Mouse (Mus musculus) neural tube, embryonic 15.5 days (tissue): ENCODE results near the gene Gipc2. TPM values are rescaled to one million over a fixed set of nuclear protein-coding genes. Genes with fewer than 3 reads are reported as not detected.

Source experiments
- ATAC-seq: fragments of 200-750 bp; cut with Nextera tagmentation; 2 replicates; pipeline ENCODE4 v1.8.0; 2017; ENCODE audit warnings: mild to moderate bottlenecking, moderate TSS enrichment, moderate library complexity; ENCODE audit not compliant: low FRiP score
- H3K27ac ChIP-seq: fragments of 300-500 bp; sonication (generic); replicated peaks from 2 replicates; pipeline ENCODE4 v1.5.1; 2015; ENCODE audit warnings: mild to moderate bottlenecking, inconsistent platforms
- H3K27me3 ChIP-seq: fragments of 300-500 bp; sonication (generic); replicated peaks from 2 replicates; pipeline ENCODE4 v1.6.1; 2015; ENCODE audit warnings: inconsistent platforms
- H3K36me3 ChIP-seq: fragments of 300-500 bp; sonication (generic); 2 replicates; pipeline ENCODE4 v1.6.1; 2015; ENCODE audit warnings: inconsistent platforms
- H3K4me1 ChIP-seq: fragments of 300-500 bp; sonication (generic); 2 replicates; pipeline ENCODE4 v1.6.1; 2015; ENCODE audit warnings: inconsistent platforms
- H3K4me2 ChIP-seq: fragments of 300-500 bp; sonication (generic); 2 replicates; pipeline ENCODE4 v1.6.1; 2015; ENCODE audit warnings: inconsistent platforms, mild to moderate bottlenecking, moderate library complexity
- H3K4me3 ChIP-seq: fragments of 300-500 bp; sonication (generic); replicated peaks from 2 replicates; pipeline ENCODE4 v1.5.1; 2015; ENCODE audit warnings: mild to moderate bottlenecking, inconsistent platforms
- H3K9ac ChIP-seq: fragments of 300-500 bp; sonication (generic); replicated peaks from 2 replicates; pipeline ENCODE4 v1.6.1; 2015; ENCODE audit warnings: mild to moderate bottlenecking, inconsistent platforms
- H3K9me3 ChIP-seq: fragments of 300-500 bp; sonication (generic); replicated peaks from 2 replicates; pipeline ENCODE4 v1.6.1; 2016; ENCODE audit warnings: inconsistent platforms
- WGBS: fragments of 180-500 bp; shearing (Covaris S2); methylation state at CpG from one replicate; pipeline ENCODE4 v1.1.7; 2015; ENCODE audit warnings: mixed read lengths; 5-methylcytosine and 5-hydroxymethylcytosine counted together
- polyA plus RNA-seq: library from polyadenylated mRNA; unstranded; fragments of >200 nt; fragmentation: Nextera tagmentation; extraction: Ambion mirVana; gene quantifications from 2 replicates; pipeline ENCODE4 v1.2.1, GENCODE M21; 2015

Gene Gipc2
- 11.4 and 19.3 TPM in 2 replicates for polyA plus RNA-seq

DNA sequence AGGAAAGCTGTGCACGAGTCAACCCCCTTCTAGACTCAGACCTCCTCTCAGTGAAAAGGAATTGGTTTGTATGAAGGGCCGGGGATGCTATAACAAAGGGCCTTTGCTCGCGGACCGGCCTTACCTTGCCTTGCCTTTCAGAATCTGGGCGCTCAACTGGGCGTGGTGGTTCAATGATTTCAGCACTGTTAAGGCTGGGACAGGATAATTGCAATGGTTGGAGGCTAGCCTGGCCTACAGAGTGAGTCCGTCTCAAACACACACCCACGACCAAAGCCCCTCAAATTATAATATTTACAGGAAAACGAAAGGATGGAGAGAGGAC is at the start of gene Gipc2:
Gene Gipc2 (minus strand): TSS at position 132 of the 325 bp plus-strand sequence.
- peak within 1 kb of the TSS; percentile 67 for H3K4me3 ChIP-seq
- peaks cover 28% of the 10 kb centered on the region for H3K4me1 ChIP-seq
- no peaks in the 10 kb centered on the region for H3K9me3 ChIP-seq
- WGBS, result 5% methylated on average over 10 of the region's 10 CpGs
- H3K27me3 ChIP-seq, result 0 out of 2 replicates have a peak, but pooled peaks cover 4% of the 10 kb centered on the region
- peak within 1 kb of the TSS; percentile 80 for H3K27ac ChIP-seq
- peak within 1 kb of the TSS; percentile 68 for H3K9ac ChIP-seq
- H3K4me2 ChIP-seq, result peak within 1 kb of the TSS; percentile 89
- peak; percentile 53; the same call in 1 of the 2 replicates for ATAC-seq
- H3K36me3 ChIP-seq, result no peaks in the 10 kb centered on the region

DNA sequence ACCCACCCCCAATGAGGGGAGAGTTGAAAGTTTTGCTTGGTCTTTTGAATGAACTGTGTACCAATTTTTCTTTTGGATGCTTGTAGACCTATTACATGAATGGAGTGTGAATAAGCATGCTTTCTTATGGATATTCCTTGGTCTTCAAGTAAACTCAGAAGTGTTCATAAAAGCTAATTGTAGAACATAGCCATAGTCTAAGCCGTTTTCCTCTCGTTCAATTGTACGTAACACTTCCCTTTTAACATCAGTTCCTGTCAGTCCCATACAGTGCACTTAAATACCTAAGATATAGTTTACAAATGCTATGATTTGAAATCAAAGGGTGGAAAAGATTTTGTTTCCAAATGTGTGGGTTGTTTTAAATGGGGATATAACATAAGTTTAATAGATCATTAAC is 47.4 kb upstream of the Gipc2 start:
- Histone ChIP-seq H3K4me3 (0 out of 2 replicates have a peak overlapping the region, but pooled peaks have one; percentile 5), H3K9ac (no peak overlapping the region), H3K9me3 (no peaks in the 10 kb centered on the region), H3K36me3 (peaks cover 19% of the 10 kb centered on the region), H3K4me2 (peak overlapping the region; percentile 89), H3K27me3 (no peaks in the 10 kb centered on the region), H3K27ac (no peak overlapping the region), H3K4me1 (peaks cover 28% of the 10 kb centered on the region)
- WGBS, result 34% methylated on average over 3 of the region's 3 CpGs
- no peak for ATAC-seq

DNA sequence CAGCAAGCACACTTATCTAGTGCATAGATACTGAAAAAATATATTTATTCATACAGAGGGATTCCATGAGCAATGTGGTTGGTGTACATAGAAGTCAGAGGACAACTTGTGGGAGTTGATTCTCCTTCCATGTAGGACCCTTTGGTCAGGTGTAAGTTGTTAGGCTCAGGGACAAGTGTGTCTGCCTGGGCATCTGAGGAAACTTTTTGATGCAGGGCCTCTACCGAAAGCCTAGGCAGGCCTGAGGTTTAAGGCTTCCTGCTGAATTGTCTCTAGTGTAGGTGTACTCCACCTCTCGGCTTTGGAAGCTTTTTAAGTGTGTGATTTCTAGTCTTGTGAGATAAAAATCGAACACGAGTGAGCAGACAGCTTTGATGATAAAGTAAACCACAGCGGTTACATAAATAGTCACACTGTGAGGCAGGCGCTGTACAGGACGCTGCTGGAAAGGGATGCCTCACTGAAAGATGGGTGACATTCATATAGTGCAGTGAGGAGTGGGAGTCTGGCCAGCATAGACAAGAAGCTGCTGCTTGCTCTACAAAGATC is 45.8 kb upstream of the Gipc2 start:
- Histone ChIP-seq H3K4me3 (peak overlapping the region; percentile 94), H3K36me3 (peaks cover 4% of the 10 kb centered on the region), H3K9me3 (no peaks in the 10 kb centered on the region), H3K9ac (peak overlapping the region; percentile 99), H3K4me2 (peak overlapping the region; percentile 89), H3K27me3 (no peaks in the 10 kb centered on the region), H3K4me1 (peaks cover 32% of the 10 kb centered on the region), H3K27ac (0 out of 2 replicates have a peak overlapping the region, but pooled peaks have one; percentile 13)
- 42% methylated on average over 7 of the region's 7 CpGs for WGBS
- ATAC-seq, result no peak

DNA sequence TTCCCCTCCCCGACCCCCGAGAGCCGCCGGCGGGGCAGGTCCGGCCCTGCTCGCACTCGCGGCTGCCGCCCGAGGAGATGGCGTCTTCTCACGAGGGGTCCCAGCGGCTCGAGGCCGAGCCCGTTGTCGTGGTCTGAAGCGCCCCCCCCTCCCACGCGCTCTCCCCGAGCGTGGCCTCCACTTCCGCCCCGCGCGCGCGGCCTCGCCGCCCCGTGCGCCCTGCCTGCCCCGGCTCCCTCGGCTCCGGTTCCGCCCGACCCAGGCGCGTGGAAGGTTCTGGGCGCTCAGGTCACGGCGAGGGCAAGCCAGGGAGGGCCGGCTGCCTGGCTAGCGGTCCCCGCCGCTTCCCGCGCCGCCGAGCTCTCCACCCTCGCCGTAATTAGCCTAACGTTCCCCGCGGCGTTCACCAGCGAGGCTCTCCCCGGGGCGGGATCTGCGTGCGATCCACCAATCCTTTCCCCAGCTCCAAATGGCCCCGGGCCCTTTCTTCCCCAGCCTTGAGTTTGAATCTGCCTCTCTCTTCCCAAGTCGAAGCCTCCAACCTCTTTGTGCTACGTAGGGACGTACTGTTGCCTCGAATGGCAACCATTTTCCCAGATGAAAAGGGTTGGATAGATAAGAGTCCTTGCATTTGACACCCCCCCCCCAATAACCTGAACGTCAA is 44.8 kb upstream of the Gipc2 start:
- H3K27ac ChIP-seq, result peak overlapping the region; percentile 100
- no peaks in the 10 kb centered on the region for H3K27me3 ChIP-seq
- no peaks in the 10 kb centered on the region; the same call in 1 of the 2 replicates for H3K36me3 ChIP-seq
- H3K4me1 ChIP-seq, result peaks cover 32% of the 10 kb centered on the region
- H3K9ac ChIP-seq, result peak overlapping the region; percentile 99
- peak overlapping the region; percentile 89 for H3K4me2 ChIP-seq
- H3K9me3 ChIP-seq, result no peaks in the 10 kb centered on the region
- under 1% methylated on average over 48 of the region's 68 CpGs for WGBS
- peak; percentile 75 for ATAC-seq
- peak overlapping the region; percentile 94 for H3K4me3 ChIP-seq

DNA sequence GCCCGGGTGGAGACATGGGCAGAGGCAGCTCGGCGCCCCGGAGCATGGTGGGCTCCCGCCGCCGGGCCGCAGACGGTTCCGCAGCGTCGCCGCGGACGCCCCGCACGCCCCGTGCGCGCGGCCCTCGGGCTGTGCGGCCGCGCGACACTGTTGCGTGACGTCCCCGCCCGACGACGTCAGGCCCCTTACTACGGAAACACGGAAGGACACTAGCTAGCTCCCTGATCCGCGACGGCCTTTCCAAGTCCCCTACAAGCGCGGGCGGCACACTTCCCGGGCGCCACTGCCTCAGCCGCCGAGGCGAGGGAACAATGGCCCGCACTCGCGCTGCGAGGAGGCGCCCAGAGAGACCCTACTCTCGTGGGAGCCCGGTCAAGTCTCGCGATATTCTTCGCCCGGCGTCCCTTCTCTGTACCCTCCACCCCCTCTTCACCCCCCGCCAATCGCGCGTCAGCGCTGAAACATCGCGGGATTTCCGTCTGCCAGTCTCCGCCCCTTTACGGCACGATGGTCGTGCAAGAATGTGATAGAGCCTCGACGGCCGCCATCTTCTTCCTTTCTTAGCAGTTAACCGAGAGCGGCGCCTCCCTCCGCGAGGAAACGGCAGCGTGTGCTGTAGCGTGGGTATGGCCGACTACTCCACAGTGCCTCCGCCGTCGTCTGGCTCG is 44.1 kb upstream of the Gipc2 start, which contains the start of the genes Dnajb4 and Fubp1:
Gene Dnajb4 (minus strand): TSS at position 336 of the 668 bp plus-strand sequence.
Gene Fubp1 (plus strand): TSS at position 456 of the 668 bp plus-strand sequence.
- ATAC-seq, result peak; percentile 96
- Histone ChIP-seq H3K27ac (peak within 1 kb of the TSS; percentile 100), H3K9ac (peak within 1 kb of the TSS; percentile 99), H3K27me3 (no peaks in the 10 kb centered on the region), H3K9me3 (no peaks in the 10 kb centered on the region), H3K4me1 (peaks cover 32% of the 10 kb centered on the region), H3K36me3 (no peaks in the 10 kb centered on the region), H3K4me2 (peak within 1 kb of the TSS; percentile 89), H3K4me3 (peak within 1 kb of the TSS; percentile 94)
- WGBS, result under 1% methylated on average over 84 of the region's 85 CpGs

DNA sequence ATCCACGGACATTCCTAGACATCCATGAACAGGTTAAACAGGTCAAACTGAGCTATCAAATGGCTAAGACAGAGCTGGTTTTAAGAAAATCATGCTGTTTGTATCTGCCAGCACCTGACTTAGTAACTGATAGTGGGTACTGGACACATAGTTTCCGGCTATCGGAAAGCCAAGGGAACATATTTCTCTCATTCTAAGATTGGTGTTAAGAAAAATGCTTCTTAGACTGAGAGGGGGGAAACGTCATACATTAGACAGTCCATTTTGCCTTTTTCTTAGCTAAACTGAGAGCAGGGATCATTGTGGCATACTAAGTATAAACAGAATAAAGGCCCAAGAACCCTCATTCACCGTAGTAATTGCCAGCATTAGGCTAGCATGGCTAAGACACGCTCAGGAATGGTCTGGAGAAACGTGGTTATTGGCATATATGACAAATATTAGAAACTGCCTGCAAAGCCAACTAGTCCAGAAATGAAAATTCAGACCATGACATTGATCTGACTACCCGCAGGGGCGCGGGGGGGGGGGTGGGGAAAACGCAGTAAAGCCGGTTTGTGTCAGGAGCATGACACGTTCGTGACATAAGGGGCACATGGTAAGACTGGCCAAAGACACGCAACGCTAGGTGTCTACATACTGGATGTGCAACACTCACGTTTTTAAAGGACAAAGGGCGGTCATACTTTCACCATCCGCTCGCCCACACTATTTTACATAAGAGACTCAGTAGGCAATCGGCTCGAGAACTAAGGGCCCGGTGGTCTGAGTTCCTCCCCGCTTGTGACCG is 43.3 kb upstream of the Gipc2 start:
- Histone ChIP-seq H3K4me1 (peaks cover 28% of the 10 kb centered on the region), H3K36me3 (no peaks in the 10 kb centered on the region), H3K4me2 (peak overlapping the region; percentile 70), H3K9ac (peak overlapping the region; percentile 99), H3K27me3 (no peaks in the 10 kb centered on the region), H3K27ac (peak overlapping the region; percentile 100), H3K4me3 (peak overlapping the region; percentile 94), H3K9me3 (no peaks in the 10 kb centered on the region)
- peak; percentile 51 for ATAC-seq
- 4% methylated on average over 25 of the region's 25 CpGs for WGBS

DNA sequence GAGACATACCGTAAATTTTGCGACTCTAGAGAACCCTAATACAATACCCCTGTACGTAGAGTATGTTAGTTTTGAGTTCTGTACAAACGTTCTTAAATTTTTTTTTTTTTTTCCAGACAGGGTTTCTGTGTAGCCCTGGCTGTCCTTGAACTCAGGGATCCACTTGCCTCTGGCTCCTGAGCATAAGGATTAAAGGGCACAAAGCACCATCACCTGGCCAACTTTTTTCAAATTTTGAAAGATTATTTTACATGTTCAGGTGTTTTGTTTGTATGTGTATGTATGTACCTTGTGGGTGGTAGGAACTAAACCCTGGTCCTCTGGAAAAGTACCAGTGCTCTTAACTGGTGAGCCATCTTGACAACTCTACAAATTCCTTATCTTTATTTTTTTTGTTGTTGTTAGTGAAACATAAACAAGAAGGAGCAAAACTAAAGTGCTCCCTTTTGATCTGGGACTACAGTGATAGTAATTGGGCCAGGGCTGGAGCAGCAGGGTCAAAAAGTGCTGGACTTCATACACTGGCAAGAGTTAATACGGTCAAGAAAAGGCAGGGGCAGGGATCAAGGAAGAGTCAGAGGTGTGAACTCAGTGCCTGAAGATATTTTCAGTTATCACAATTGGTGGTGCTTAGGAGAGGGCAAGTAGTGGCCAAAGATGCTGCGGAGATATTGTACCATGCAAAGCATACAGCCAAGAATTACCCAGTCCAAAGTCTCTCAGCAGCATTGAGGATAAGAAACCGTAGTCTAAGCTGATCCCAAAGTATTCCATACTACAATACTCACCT is 42.3 kb upstream of the Gipc2 start:
- H3K36me3 ChIP-seq, result no peaks in the 10 kb centered on the region
- no peak overlapping the region for H3K9ac ChIP-seq
- WGBS, result 91% methylated on average over 7 of the region's 7 CpGs
- ATAC-seq, result no peak
- peak overlapping the region; percentile 70 for H3K4me2 ChIP-seq
- H3K9me3 ChIP-seq, result no peaks in the 10 kb centered on the region
- H3K27me3 ChIP-seq, result no peaks in the 10 kb centered on the region
- H3K4me3 ChIP-seq, result no peak overlapping the region
- no peak overlapping the region; the same call in 1 of the 2 replicates for H3K27ac ChIP-seq
- H3K4me1 ChIP-seq, result peaks cover 25% of the 10 kb centered on the region

DNA sequence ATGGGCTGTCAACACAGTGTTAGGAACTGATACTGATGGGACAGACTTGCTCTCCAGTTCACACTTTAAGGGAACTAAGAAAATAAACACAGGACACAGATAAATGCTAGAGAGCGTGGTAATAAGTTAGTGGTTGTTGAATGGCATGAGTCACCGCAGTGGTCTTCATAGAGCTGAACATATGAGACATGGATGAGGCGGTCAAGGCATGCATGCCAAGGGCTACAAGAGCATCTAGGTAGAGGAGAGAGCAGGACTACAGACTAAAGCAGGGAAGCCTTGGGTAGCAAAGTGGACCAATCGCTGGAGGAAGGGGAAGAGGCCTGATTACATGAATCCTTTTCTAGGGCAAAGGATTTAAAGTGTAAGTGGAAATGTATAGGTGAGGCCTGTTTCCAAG is 41.1 kb upstream of the Gipc2 start:
- over 99% methylated on average over 4 of the region's 4 CpGs for WGBS
- H3K27ac ChIP-seq, result no peak overlapping the region
- no peaks in the 10 kb centered on the region for H3K9me3 ChIP-seq
- no peak for ATAC-seq
- H3K4me3 ChIP-seq, result no peak overlapping the region
- no peaks in the 10 kb centered on the region for H3K27me3 ChIP-seq
- no peaks in the 10 kb centered on the region for H3K36me3 ChIP-seq
- H3K9ac ChIP-seq, result no peak overlapping the region
- H3K4me1 ChIP-seq, result peaks cover 14% of the 10 kb centered on the region
- H3K4me2 ChIP-seq, result no peak overlapping the region

DNA sequence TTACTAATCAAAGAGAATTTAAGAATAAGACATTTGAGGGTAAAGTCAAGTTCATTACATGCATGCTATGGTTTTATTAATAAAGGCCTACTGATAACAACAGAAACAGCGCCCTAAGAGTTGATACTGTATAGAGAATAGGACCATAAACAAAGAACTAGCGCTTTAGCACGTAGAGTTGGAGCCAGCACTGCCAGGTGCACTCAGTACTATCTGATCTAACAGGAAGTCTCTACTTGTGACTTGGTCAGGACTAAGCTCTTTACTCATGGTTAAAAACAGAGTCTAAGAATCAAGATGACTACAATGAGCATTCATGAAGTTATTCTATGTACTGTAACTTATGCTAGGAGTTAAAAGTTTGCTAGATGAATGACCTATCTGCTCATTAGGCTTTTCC is 38.5 kb upstream of the Gipc2 start:
- ATAC-seq, result no peak
- no peak overlapping the region for H3K27ac ChIP-seq
- 88% methylated on average over 3 of the region's 3 CpGs for whole genome bisulfite sequencing
- H3K36me3 ChIP-seq, result no peaks in the 10 kb centered on the region
- H3K27me3 ChIP-seq, result no peaks in the 10 kb centered on the region
- H3K9ac ChIP-seq, result no peak overlapping the region
- peaks cover 7% of the 10 kb centered on the region; the same call in 1 of the 2 replicates for H3K4me1 ChIP-seq
- no peak overlapping the region for H3K4me3 ChIP-seq
- H3K4me2 ChIP-seq, result no peak overlapping the region
- H3K9me3 ChIP-seq, result no peaks in the 10 kb centered on the region

DNA sequence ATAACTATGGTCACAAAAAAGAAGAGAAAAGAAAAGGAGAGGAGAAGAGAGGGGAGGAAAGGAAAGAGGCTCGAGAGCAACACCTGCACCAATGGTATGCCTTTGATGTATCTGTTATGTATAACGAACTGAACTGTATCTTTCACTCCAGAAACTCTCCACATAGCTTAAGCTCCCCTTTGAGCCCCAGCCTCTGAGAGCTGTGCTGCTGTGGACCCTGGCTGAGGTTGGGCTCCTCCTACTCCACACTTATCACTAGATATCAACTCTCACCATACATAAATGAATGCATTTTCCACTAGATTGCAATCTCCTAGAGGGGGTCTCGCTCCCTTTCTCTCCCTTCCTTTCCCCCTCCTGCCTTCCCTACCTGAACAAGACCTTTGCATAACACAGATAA is 38.0 kb upstream of the Gipc2 start:
- Histone ChIP-seq H3K4me2 (no peak overlapping the region), H3K9me3 (no peaks in the 10 kb centered on the region), H3K4me1 (peaks cover 7% of the 10 kb centered on the region; the same call in 1 of the 2 replicates), H3K27me3 (no peaks in the 10 kb centered on the region), H3K36me3 (no peaks in the 10 kb centered on the region), H3K9ac (no peak overlapping the region), H3K4me3 (no peak overlapping the region), H3K27ac (no peak overlapping the region)
- ATAC-seq, result no peak
- WGBS, result 74% methylated on average over 3 of the region's 3 CpGs
